Mouse (Mus musculus): ENCODE results near the gene Catsperd. TPM values are rescaled to one million over a fixed set of nuclear protein-coding genes. Genes with fewer than 3 reads are reported as not detected.
A peak's percentile ranks its signal among the peaks of the same experiment; 100 is the strongest.

Gene Catsperd
- 1.2 and 1.7 TPM in 2 replicates for polyA plus RNA-seq (2015; fragmentation: Nextera tagmentation; extraction: Ambion mirVana)

DNA sequence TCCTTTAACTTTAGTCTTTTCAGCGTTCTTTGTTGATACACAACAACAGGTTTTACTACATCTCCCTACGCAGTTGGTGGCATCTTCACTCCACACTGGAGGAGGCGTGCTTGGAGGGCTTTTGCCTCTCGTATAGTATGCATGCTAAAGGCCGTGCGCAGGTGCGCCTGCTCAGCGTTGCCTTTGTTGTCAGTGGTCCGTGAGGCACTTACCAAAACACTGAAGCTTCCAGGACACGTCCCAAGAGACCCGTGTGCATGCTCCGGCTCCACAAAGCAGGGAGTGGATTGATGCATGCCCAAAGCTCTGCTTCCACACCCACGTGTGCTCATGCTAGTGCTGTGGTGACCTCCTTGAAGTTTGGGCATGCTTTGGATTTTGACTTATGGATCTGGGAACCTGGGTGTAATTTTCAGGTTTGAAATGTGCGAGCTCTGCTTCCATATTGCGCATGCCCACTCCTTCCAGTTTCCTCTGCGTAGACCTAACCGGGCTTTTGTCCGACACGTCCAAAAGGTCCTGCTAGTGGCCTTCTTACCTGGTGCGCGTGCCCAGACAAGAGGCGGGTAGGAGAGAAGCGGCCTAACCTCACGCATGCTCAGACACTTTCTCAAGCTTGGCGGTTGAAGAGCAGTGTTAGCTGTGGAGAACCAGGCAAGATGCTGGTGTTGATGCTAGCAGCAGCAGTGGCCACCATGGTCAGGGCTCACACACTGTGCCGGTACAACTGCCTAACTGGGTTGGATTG lies at the start of gene Catsperd:
Gene Catsperd (plus strand): TSS at position 614 of the 748 bp plus-strand sequence.
- H3K4me1 ChIP-seq (replicated peaks): peaks cover 33% of the 10 kb centered on the region
- H3K4me2 ChIP-seq: peak within 1 kb of the TSS; percentile 87
- peak within 1 kb of the TSS; percentile 34 for H3K9ac ChIP-seq
- peak within 1 kb of the TSS; percentile 84 for H3K27ac ChIP-seq (replicated peaks)
- peak; percentile 56 for ATAC-seq (ENCODE audit: low FRiP score, low read depth)
- peaks cover 9% of the 10 kb centered on the region; the same call in 1 of the 2 replicates for H3K36me3 ChIP-seq
- WGBS: 9% methylated on average over 26 of the region's 26 CpGs
- no peaks in the 10 kb centered on the region for H3K9me3 ChIP-seq
- H3K27me3 ChIP-seq: no peaks in the 10 kb centered on the region
- peak within 1 kb of the TSS; percentile 89 for H3K4me3 ChIP-seq

- peak overlapping the region; percentile 91 for H3K4me3 ChIP-seq
- H3K36me3 ChIP-seq: peaks cover 33% of the 10 kb centered on the region
- peak overlapping the region; percentile 96; the same call in 1 of the 2 replicates for H3K27ac ChIP-seq (replicated peaks)
- H3K9me3 ChIP-seq: no peaks in the 10 kb centered on the region
- H3K4me1 ChIP-seq (replicated peaks): peaks cover 51% of the 10 kb centered on the region
- 81% methylated on average over 1 of the region's 1 CpGs for whole genome bisulfite sequencing
- H3K27me3 ChIP-seq: no peaks in the 10 kb centered on the region
- H3K4me2 ChIP-seq: peak overlapping the region; percentile 90
- ATAC-seq (ENCODE audit: low FRiP score, low read depth): no peak
- peak overlapping the region; percentile 91 for H3K9ac ChIP-seq
These were observed 44.9 kb upstream of the Catsperd start for GRCm38 (mm10) chr17:56583071-56583470.

DNA sequence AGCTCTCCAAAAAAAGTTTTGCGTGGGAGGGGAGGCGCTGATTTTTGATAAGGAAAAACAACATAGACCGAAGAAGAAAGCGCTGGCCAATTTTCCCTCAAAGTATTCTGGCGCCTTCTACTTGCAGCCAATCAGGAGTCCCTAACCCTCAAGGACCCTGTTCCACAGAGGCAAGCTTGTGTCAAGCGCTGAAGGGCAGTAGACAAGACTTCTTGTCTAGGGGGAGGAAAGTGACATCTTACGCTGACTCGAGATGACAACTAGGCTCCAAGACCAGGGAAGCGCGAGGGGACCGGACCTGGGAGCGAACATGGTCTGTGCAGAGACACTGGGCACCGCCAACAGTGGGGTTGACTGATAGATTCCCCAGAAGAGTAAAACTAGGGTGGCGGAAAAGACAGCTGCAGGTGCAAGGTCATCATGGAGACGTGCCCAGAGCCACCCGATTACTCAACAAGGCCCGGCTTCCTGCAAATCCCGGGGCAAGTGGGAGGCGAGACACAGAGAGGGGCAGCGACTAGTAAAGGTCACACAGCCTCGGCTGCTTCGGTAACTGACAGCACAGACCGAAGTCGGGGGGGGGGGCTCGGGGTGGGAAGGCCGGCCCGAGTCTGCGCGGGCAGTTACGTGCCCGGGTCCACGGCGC lies 44.2 kb upstream of the Catsperd start:
- Histone ChIP-seq H3K27ac (replicated peaks) (peak overlapping the region; percentile 96), H3K36me3 (peaks cover 31% of the 10 kb centered on the region), H3K27me3 (no peaks in the 10 kb centered on the region), H3K9ac (peak overlapping the region; percentile 91), H3K4me2 (peak overlapping the region; percentile 90), H3K4me1 (replicated peaks) (peaks cover 56% of the 10 kb centered on the region), H3K9me3 (no peaks in the 10 kb centered on the region), H3K4me3 (peak overlapping the region; percentile 91)
- no peak for ATAC-seq (ENCODE audit: low FRiP score, low read depth)
- WGBS: 3% methylated on average over 25 of the region's 33 CpGs

- Histone ChIP-seq H3K36me3 (peaks cover 36% of the 10 kb centered on the region), H3K4me2 (peak within 1 kb of the TSS; percentile 90), H3K9ac (peak within 1 kb of the TSS; percentile 92), H3K4me3 (peak within 1 kb of the TSS; percentile 96), H3K27ac (replicated peaks) (peak within 1 kb of the TSS; percentile 96), H3K4me1 (replicated peaks) (peaks cover 60% of the 10 kb centered on the region), H3K27me3 (no peaks in the 10 kb centered on the region), H3K9me3 (no peaks in the 10 kb centered on the region)
- WGBS: under 1% methylated on average over 80 of the region's 101 CpGs
- ATAC-seq (ENCODE audit: low FRiP score, low read depth): peak; percentile 96
These were observed 43.4 kb upstream of the Catsperd start, which contains the start of the genes Safb2 and Safb for GRCm38 (mm10) chr17:56584257-56585130. Safb2 (minus strand) TSS chr17:56584585. Safb (plus strand) TSS chr17:56584825.

GRCm38 (mm10) chr17:56585171-56585821 lies 42.6 kb upstream of the Catsperd start:
- Histone ChIP-seq H3K4me2 (peak overlapping the region; percentile 87), H3K4me1 (replicated peaks) (peaks cover 62% of the 10 kb centered on the region), H3K4me3 (peak overlapping the region; percentile 96), H3K27ac (replicated peaks) (peak overlapping the region; percentile 95), H3K9ac (peak overlapping the region; percentile 92), H3K36me3 (peaks cover 42% of the 10 kb centered on the region), H3K9me3 (no peaks in the 10 kb centered on the region), H3K27me3 (no peaks in the 10 kb centered on the region)
- under 1% methylated on average over 61 of the region's 61 CpGs for WGBS
- ATAC-seq (ENCODE audit: low FRiP score, low read depth): peak; percentile 20; the same call in 1 of the 2 replicates

DNA sequence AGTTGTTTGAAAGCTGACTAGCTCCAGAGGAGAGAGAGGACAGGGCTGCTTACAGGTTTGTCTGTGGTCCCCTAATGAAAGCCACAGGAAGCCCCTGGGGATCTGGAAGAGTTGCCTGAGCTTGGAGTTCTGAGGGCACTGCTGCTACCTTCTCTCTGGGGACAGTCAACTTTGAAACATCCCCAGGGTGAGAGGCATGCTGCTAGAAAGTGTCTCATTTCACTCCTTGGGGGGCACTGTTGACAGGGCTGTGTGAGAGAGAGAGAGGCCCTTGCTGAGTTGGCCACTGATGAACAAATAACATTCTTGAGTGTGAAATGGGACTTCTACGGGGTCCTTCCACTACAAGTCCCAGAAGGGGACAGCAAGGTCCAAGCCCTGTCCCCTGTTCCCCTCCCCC lies 40.2 kb upstream of the Catsperd start:
- WGBS: 68% methylated on average over 1 of the region's 1 CpGs
- H3K36me3 ChIP-seq: peaks cover 49% of the 10 kb centered on the region
- H3K4me1 ChIP-seq (replicated peaks): peaks cover 58% of the 10 kb centered on the region
- H3K27me3 ChIP-seq: no peaks in the 10 kb centered on the region
- H3K9ac ChIP-seq: no peak overlapping the region
- H3K4me2 ChIP-seq: peak overlapping the region; percentile 31; the same call in 1 of the 2 replicates
- no peak overlapping the region for H3K4me3 ChIP-seq
- no peak overlapping the region for H3K27ac ChIP-seq (replicated peaks)
- H3K9me3 ChIP-seq: no peaks in the 10 kb centered on the region
- no peak for ATAC-seq (ENCODE audit: low FRiP score, low read depth)

GRCm38 (mm10) chr17:56588921-56589320 lies 39.0 kb upstream of the Catsperd start:
- H3K27ac ChIP-seq (replicated peaks): no peak overlapping the region
- WGBS: 97% methylated on average over 4 of the region's 4 CpGs
- H3K4me3 ChIP-seq: no peak overlapping the region
- H3K9ac ChIP-seq: no peak overlapping the region
- no peak for ATAC-seq (ENCODE audit: low FRiP score, low read depth)
- H3K27me3 ChIP-seq: no peaks in the 10 kb centered on the region
- no peaks in the 10 kb centered on the region for H3K9me3 ChIP-seq
- peaks cover 60% of the 10 kb centered on the region for H3K36me3 ChIP-seq
- no peak overlapping the region for H3K4me2 ChIP-seq
- peaks cover 47% of the 10 kb centered on the region for H3K4me1 ChIP-seq (replicated peaks)

DNA sequence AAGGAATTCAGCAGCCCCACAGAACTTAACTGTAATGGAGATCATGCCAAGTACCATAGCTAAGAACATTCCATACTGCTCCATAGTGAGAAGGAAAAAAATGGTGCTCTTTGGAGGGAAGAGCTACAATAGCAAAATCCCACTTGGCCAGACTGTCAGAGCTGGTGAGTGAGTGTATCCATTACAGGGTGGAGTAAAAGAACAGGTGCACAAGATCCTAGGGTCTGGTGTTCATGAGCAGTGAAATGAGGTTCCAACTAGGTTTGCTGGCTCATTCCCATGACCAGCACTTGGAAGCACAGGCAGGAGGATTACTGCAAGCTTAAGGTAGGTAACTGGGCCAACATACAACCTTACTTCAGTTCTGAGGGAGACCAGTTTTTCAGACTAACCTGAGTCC lies 35.4 kb upstream of the Catsperd start:
- Histone ChIP-seq H3K4me2 (no peak overlapping the region), H3K27me3 (no peaks in the 10 kb centered on the region), H3K4me3 (no peak overlapping the region), H3K36me3 (peaks cover 87% of the 10 kb centered on the region), H3K4me1 (replicated peaks) (peaks cover 28% of the 10 kb centered on the region), H3K9ac (no peak overlapping the region), H3K27ac (replicated peaks) (no peak overlapping the region), H3K9me3 (no peaks in the 10 kb centered on the region)
- no peak for ATAC-seq (ENCODE audit: low FRiP score, low read depth)

GRCm38 (mm10) chr17:56593527-56594271 lies 34.2 kb upstream of the Catsperd start:
- Histone ChIP-seq H3K4me3 (no peak overlapping the region), H3K4me1 (replicated peaks) (peaks cover 18% of the 10 kb centered on the region), H3K4me2 (no peak overlapping the region), H3K27me3 (no peaks in the 10 kb centered on the region), H3K9me3 (no peaks in the 10 kb centered on the region), H3K27ac (replicated peaks) (no peak overlapping the region), H3K9ac (no peak overlapping the region), H3K36me3 (peaks cover 90% of the 10 kb centered on the region)
- 87% methylated on average over 8 of the region's 8 CpGs for WGBS
- no peak for ATAC-seq (ENCODE audit: low FRiP score, low read depth)

GRCm38 (mm10) chr17:56603186-56604069 lies 24.5 kb upstream of the Catsperd start:
- no peak overlapping the region for H3K27ac ChIP-seq (replicated peaks)
- H3K4me2 ChIP-seq: no peak overlapping the region
- no peaks in the 10 kb centered on the region for H3K9me3 ChIP-seq
- H3K9ac ChIP-seq: no peak overlapping the region
- peaks cover 11% of the 10 kb centered on the region for H3K4me1 ChIP-seq (replicated peaks)
- 96% methylated on average over 28 of the region's 28 CpGs for WGBS
- no peak for ATAC-seq (ENCODE audit: low FRiP score, low read depth)
- H3K4me3 ChIP-seq: no peak overlapping the region
- peaks cover 82% of the 10 kb centered on the region for H3K36me3 ChIP-seq
- H3K27me3 ChIP-seq: no peaks in the 10 kb centered on the region
